Mouse (Mus musculus) cerebellum, adult 2 months (tissue): ENCODE results near the gene Ncoa3. TPM values are rescaled to one million over a fixed set of nuclear protein-coding genes. Genes with fewer than 3 reads are reported as not detected.

Source experiments
- DNase-seq, 2 experiments: peaks; one replicate each; pipeline ENCODE4 v3.0.0; 2021
- H3K27ac ChIP-seq: fragments of 200-500 bp; 2 replicates; pipeline ENCODE4 v1.5.1; 2012; ENCODE audit warnings: low read length, control low read depth, inconsistent platforms; ENCODE audit not compliant: insufficient read depth
- H3K27me3 ChIP-seq: fragments of 200-500 bp; 2 replicates; pipeline ENCODE4 v1.6.1; 2012; ENCODE audit warnings: inconsistent platforms, mild to moderate bottlenecking, low read length, moderate library complexity; ENCODE audit not compliant: control insufficient read depth, insufficient read depth
- H3K4me1 ChIP-seq: fragments of 200-500 bp; 2 replicates; pipeline ENCODE4 v1.6.1; 2011; ENCODE audit warnings: low read length; ENCODE audit not compliant: control insufficient read depth, insufficient read depth
- H3K4me3 ChIP-seq: fragments of 200-500 bp; replicated peaks from 2 replicates; pipeline ENCODE3; 2011; ENCODE audit warnings: mild to moderate bottlenecking, low read depth, low read length, control low read depth; ENCODE audit not compliant: insufficient read depth
- CTCF ChIP-seq: fragments of 200-500 bp; IDR thresholded peaks from 2 replicates; pipeline ENCODE4 v1.5.1; 2011; ENCODE audit warnings: low read depth, mild to moderate bottlenecking, control low read depth, low read length, moderate library complexity, borderline replicate concordance; ENCODE audit not compliant: insufficient read depth
- POLR2A ChIP-seq: fragments of 200-500 bp; IDR thresholded peaks from 2 replicates; pipeline ENCODE4 v1.6.1; 2011; ENCODE audit warnings: low read length, control low read depth, borderline replicate concordance; ENCODE audit not compliant: insufficient read depth
- WGBS: fragments of 180-500 bp; shearing (Covaris S2); methylation state at CpG from one replicate; pipeline ENCODE4 v1.1.7; 2018; 5-methylcytosine and 5-hydroxymethylcytosine counted together
- polyA plus RNA-seq: library from polyadenylated mRNA; depleted of rRNA; stranded (reverse); fragments of >200 nt; gene quantifications from 2 replicates; pipeline ENCODE4 v1.2.3, GENCODE M21; 2012

Ncoa3 gene
- polyA plus RNA-seq, 1 experiment: 23.7 TPM

GRCm38 (mm10) chr2:166077371-166077770, 84.9 kb downstream of the Ncoa3 start:
- H3K27me3 ChIP-seq: no peaks in the 10 kb centered on the region
- WGBS: 63% methylated on average over 9 of the region's 9 CpGs

GRCm38 (mm10) chr2:166079231-166079630, 86.8 kb downstream of the Ncoa3 start:
- no peaks in the 10 kb centered on the region for H3K4me1 ChIP-seq
- DNase-seq: no peak
- no peak for TF ChIP-seq CTCF
- no peak for TF ChIP-seq POLR2A
- WGBS: 84% methylated on average over 14 of the region's 14 CpGs
- no peak overlapping the region for H3K4me3 ChIP-seq
- H3K27me3 ChIP-seq: no peaks in the 10 kb centered on the region
- H3K27ac ChIP-seq: no peak overlapping the region

More at GRCm38 (mm10) chr2:166077371-166077770, 84.9 kb downstream of the Ncoa3 start:
- H3K27ac ChIP-seq: no peak overlapping the region
- TF ChIP-seq POLR2A (no peak), CTCF (no peak)
- DNase-seq: no peak
- H3K4me1 ChIP-seq: no peaks in the 10 kb centered on the region
- H3K4me3 ChIP-seq: no peak overlapping the region

- Histone ChIP-seq H3K27ac (no peak overlapping the region), H3K4me3 (no peak overlapping the region), H3K4me1 (no peaks in the 10 kb centered on the region), H3K27me3 (no peaks in the 10 kb centered on the region)
- no peak for DNase-seq
- TF ChIP-seq CTCF: no peak
- no peak for TF ChIP-seq POLR2A
- WGBS: 63% methylated on average over 17 of the region's 17 CpGs
These were observed 87.8 kb downstream of the Ncoa3 start for GRCm38 (mm10) chr2:166079961-166080885.

- no peak for DNase-seq
- no peaks in the 10 kb centered on the region for H3K4me1 ChIP-seq
These were observed 88.7 kb downstream of the Ncoa3 start for GRCm38 (mm10) chr2:166080967-166081750.

DNA sequence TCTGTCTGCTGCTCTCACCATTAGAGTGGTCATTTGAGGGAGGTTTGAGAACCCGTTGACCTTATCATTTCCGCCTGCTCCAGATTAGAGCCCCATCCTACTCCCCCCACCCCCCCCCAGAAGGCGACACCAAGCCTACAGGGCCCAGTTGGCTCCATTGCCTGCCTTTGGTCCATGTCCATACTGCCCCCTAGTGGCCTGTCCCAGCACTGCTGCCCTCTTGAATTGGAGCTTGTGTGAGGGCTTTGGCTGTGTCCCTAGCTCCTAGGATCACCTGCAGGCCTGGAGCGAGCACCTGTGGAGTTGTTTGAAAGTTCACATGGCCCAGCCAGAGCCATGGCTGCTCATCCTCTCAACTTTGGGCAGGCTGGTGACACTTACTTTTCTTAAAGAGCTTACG, 89.8 kb downstream of the Ncoa3 start:
- 58% methylated on average over 5 of the region's 5 CpGs for WGBS
- Histone ChIP-seq H3K27me3 (no peaks in the 10 kb centered on the region), H3K27ac (no peak overlapping the region), H3K4me1 (no peaks in the 10 kb centered on the region), H3K4me3 (no peak overlapping the region)
- TF ChIP-seq CTCF (peak; percentile 68; the same call in 1 of the 2 replicates), POLR2A (no peak)
- DNase-seq: peak; percentile 43 to 63

More at GRCm38 (mm10) chr2:166080967-166081750, 88.7 kb downstream of the Ncoa3 start:
- TF ChIP-seq POLR2A (no peak), CTCF (no peak)
- Histone ChIP-seq H3K4me3 (no peak overlapping the region), H3K27ac (no peak overlapping the region), H3K27me3 (no peaks in the 10 kb centered on the region)
- WGBS: 75% methylated on average over 21 of the region's 21 CpGs

GRCm38 (mm10) chr2:166082661-166083060, 90.2 kb downstream of the Ncoa3 start:
- no peak for DNase-seq
- H3K27ac ChIP-seq: no peak overlapping the region
- no peaks in the 10 kb centered on the region for H3K4me1 ChIP-seq
- H3K27me3 ChIP-seq: no peaks in the 10 kb centered on the region
- 72% methylated on average over 10 of the region's 10 CpGs for WGBS
- H3K4me3 ChIP-seq: no peak overlapping the region
- TF ChIP-seq POLR2A (no peak), CTCF (no peak)

DNA sequence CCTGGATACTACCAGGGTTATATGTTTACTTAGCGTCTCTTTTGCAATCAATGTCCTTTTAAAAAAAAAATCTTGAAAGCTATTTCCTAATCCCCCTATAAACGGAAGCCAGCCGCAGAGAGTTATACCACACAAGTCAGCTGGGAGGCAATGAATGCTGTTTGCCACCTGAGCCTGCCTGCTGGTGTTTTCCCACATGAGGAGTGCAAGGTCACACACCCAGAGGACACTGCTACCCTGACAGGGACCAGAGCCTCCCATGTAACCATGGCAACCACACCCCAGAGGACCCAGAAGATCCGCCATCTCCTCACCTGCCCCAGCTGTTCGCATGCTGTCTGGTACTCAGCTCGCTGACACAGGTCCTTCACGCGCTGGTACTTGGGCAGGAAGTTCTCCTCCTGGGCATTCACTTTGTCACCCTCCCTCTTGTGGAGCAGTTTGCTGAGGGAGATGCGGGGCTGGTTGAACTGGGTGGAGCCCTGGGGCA, 91.2 kb downstream of the Ncoa3 start:
- TF ChIP-seq CTCF (no peak), POLR2A (no peak)
- no peaks in the 10 kb centered on the region for H3K4me1 ChIP-seq
- no peak for DNase-seq
- H3K4me3 ChIP-seq: no peak overlapping the region
- H3K27ac ChIP-seq: no peak overlapping the region
- WGBS: 82% methylated on average over 9 of the region's 9 CpGs
- H3K27me3 ChIP-seq: no peaks in the 10 kb centered on the region

GRCm38 (mm10) chr2:166084111-166084510, 91.7 kb downstream of the Ncoa3 start:
- WGBS: 69% methylated on average over 7 of the region's 7 CpGs
- TF ChIP-seq POLR2A (no peak), CTCF (no peak)
- no peaks in the 10 kb centered on the region for H3K27me3 ChIP-seq
- no peaks in the 10 kb centered on the region for H3K4me1 ChIP-seq
- no peak overlapping the region for H3K27ac ChIP-seq
- H3K4me3 ChIP-seq: no peak overlapping the region
- no peak for DNase-seq
